Mouse (Mus musculus) cerebral cortex, adult 2 months (tissue): ENCODE results near the gene Scamp2.

Source experiments
- WGBS: fragments of 180-500 bp; shearing (Covaris S2); methylation state at CpG from one replicate; pipeline ENCODE4 v1.1.7; 2018; 5-methylcytosine and 5-hydroxymethylcytosine counted together

Scamp2 gene

DNA sequence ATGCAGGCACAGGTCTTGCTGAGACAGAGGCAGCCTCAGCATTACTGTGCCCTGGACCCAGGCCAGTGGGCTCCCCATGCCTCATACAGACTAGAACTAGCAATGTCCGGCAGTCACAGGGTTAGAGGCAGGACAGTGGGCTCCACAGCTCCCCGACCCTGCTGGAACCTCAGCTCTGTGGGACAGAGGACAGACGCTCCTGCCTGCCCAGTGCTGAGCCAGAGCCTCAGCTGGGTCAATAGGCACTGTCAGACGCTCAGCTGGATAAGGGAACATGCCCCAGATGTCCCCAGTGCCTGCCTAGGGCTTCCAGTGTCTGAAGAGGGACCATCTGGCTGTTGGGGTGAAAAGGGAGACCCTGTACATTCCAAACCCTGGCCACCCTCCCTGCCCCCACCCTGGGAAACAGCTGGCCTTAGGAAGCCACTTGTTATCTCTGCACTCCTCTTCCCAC, 37.2 kb downstream of the Scamp2 start:
- WGBS: 51% methylated on average over 4 of the region's 4 CpGs

DNA sequence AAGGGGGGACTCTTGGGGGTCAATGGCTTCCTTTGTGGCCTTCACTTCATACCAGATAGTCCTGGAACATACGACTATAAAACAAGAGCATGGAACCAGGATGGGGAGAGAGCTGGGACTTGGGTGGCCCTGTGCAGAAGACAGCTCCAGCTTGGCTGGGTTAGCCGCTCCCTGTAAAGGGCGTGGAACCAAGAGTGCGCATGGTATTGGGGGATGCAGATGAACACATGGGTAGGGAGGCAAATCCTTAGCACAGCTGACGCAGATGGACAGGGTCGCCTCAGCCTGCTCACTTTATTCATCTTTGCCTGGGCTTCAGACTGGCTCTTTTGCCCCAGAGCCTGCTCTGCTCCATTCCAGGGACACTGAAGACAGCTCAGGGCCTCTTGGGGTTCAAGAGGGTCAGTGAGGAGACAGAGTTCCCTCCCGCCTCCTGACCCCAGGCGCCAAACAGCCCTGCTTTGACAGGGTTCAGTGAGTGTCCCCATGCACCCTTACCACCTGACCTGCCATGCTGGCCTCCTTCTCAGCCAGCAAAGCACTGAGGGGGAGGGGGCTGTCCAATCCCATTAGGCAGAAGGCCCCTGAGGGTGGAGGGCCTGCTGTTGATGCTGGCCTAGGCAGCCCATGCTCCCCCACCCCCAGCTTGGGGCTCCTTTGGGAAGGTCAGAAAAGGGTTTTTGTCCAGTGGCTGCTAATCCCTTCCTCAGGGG, 38.3 kb downstream of the Scamp2 start:
- WGBS: 75% methylated on average over 8 of the region's 8 CpGs

DNA sequence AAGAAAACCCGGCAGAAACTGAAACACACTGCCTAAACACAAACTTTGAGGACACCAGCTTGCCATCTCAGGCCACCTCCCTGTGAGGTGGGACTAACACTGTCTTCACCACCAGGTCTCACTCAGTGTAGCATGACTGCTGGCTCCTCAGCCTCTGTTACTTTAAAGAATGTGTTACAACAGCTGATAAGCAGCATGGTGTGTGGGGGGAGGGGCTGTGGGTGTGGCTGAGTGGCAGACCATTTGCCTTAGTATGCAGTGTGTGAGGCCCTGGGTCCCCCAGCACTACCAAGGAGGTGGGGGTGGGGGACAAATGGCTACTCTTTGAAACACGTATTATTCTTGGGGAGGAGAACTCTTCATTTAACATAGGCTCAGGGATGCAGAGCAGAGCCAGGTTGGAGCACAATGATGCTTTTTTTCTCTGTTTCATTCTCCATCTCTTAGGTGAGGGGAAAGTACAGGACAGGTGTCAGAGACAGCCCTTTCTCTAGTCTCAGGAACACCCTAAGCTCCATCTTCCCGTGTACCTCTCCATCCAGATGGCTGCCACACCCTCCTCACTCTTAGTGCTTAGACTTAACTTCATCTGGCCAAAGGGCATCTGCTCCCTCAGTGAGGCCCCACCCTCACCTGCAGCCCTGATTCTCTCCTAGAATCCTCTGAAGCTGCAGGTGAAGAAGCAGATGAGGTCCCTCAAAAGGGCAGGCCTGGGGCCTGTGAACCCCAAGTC, 40.0 kb downstream of the Scamp2 start:
- 50% methylated on average over 3 of the region's 3 CpGs for WGBS

DNA sequence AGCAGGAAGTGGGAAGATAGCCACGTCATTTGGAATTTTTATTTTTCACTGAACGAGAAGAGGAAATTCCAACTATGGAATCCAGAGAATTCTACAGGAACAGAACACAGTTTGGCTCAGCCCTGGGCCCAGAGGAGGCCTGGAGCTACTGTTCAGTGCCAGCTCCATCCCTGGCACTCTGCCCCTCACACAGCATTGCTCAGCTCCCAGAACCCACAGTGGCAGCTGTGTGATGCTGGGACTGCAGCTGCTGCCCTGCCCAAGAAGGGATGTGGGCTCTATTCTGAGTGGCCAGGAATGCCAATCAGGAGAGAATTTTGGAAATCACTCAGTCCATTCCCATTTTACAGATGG, 40.6 kb downstream of the Scamp2 start:
- WGBS: 17% methylated on average over 2 of the region's 2 CpGs

GRCm38 (mm10) chr9:57602098-57602497, 41.4 kb downstream of the Scamp2 start:
- 53% methylated on average over 8 of the region's 8 CpGs for WGBS

- 47% methylated on average over 4 of the region's 4 CpGs for WGBS
Observed at GRCm38 (mm10) chr9:57604875-57605274, 44.1 kb downstream of the Scamp2 start.

DNA sequence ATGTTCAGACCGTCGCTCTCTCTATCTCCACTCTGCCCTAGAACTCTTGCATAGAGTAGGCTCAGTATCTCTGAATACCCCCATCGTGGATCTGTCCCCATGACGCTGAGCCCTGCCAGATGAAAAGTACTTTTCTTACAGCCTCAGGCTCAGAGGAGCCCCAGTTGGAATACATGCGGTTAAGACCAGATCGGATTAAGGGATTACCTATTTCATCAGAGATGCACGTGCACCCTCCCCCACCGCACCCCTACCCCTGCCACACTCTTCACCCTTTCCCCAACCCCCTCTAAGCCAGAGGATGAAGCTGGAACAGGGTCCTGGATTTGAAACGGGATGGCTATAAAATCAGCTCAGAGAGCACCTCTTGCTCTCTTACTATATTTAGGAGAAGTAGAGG, 44.8 kb downstream of the Scamp2 start:
- 10% methylated on average over 9 of the region's 9 CpGs for WGBS

- WGBS: 11% methylated on average over 24 of the region's 24 CpGs
Observed at GRCm38 (mm10) chr9:57606139-57606851, 45.6 kb downstream of the Scamp2 start, which contains the start of gene Cplx3. Cplx3 (minus strand) TSS chr9:57606281.

DNA sequence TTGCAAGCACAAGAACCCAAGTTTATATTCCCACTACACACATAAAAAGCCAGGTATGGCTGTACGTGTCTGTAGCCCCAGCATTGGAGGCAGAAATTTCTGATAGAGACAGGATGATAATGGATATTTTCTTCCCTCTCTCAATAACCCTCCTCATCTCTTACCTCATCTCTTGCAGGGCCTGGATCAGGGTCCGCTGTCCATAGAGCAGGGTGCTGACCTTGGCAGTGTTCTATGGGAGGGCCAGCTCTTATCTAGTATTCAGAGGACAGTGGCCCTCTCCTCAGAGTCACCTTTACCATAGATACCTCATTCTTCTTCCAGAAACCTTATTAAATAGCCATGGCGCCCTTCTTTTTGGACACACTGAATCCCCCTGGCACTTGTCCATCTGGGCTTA, 49.1 kb downstream of the Scamp2 start:
- WGBS: 70% methylated on average over 3 of the region's 3 CpGs

- 38% methylated on average over 3 of the region's 3 CpGs for WGBS
Observed at GRCm38 (mm10) chr9:57610359-57610826, 49.6 kb downstream of the Scamp2 start.

DNA sequence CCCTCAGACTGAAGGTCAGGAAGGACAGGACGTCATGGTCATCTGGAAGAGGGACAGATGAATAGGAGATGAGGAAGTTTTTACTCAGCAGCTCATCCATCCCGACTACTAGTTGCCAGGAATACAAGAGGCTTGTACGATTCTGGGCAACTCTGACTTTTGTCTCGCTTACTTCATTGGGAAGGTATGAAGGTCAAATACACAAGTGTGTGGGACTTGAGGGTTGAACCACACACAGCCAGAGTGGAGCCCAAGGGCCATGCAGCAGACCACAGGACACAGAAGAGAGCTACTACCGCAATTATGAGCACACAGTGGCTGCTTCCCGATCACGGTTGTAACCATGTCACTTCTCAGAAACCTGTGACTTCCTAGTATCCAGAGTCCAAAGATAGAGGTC, 51.8 kb downstream of the Scamp2 start:
- WGBS: 88% methylated on average over 7 of the region's 7 CpGs

- WGBS: 72% methylated on average over 7 of the region's 7 CpGs
Observed at GRCm38 (mm10) chr9:57613975-57614374, 53.2 kb downstream of the Scamp2 start.

GRCm38 (mm10) chr9:57614786-57615185, 54.0 kb downstream of the Scamp2 start:
- 91% methylated on average over 4 of the region's 4 CpGs for WGBS

DNA sequence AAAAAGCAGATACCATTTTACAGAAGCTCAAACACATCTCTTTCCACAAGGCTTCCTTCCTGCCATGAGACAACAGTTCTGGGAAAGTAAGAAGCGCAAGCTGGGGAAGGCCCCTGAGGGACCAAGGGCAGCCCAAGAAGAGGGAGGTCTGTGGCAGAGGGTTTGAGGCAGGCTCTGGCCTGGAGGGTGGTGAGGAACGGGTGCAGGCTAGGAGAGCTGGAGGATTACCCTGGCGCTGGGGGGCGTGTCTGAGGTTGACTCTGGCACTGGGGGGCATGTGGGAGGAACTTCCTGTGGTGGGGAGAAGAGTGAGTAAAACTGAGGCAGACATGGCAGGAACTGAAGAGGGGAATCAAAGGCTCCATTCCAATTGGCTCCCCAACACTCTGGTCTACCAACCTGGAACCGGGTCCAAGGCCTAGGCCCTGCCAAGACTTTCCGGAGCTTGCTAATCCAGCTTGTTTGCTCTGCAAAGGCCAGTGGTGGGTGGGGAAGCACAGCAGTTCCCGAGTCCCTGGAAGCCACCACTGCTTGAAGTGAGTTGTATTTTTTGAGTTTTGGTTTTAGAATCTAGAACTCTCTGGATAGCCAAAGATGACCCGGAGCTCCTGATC, 56.9 kb downstream of the Scamp2 start:
- WGBS: 70% methylated on average over 8 of the region's 8 CpGs

DNA sequence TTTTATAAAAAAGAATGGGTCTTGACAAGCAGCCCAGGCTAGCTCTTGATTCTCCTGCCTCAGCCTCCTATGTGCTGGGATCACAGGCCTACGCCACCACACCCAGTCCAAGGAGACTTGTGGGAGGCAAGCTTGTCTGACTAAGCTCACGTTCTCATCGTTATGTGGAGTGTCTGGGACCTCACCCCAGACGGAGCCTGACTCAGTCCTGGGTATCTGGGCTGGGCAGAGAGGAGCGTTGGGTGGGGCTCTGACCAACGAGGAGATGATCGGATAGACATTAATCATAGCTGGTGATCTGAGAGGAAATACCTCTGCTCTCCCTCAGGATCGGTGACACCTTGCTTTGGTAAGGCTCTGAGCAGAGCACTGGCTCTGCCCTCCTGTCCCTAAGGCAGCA, 58.1 kb downstream of the Scamp2 start:
- 77% methylated on average over 8 of the region's 8 CpGs for WGBS

- WGBS: 92% methylated on average over 5 of the region's 5 CpGs
Observed at GRCm38 (mm10) chr9:57620674-57621073, 59.9 kb downstream of the Scamp2 start, which contains the start of gene Lman1l. Lman1l (minus strand) TSS chr9:57620774.

GRCm38 (mm10) chr9:57624295-57624694, 63.6 kb downstream of the Scamp2 start:
- WGBS: 88% methylated on average over 7 of the region's 7 CpGs

DNA sequence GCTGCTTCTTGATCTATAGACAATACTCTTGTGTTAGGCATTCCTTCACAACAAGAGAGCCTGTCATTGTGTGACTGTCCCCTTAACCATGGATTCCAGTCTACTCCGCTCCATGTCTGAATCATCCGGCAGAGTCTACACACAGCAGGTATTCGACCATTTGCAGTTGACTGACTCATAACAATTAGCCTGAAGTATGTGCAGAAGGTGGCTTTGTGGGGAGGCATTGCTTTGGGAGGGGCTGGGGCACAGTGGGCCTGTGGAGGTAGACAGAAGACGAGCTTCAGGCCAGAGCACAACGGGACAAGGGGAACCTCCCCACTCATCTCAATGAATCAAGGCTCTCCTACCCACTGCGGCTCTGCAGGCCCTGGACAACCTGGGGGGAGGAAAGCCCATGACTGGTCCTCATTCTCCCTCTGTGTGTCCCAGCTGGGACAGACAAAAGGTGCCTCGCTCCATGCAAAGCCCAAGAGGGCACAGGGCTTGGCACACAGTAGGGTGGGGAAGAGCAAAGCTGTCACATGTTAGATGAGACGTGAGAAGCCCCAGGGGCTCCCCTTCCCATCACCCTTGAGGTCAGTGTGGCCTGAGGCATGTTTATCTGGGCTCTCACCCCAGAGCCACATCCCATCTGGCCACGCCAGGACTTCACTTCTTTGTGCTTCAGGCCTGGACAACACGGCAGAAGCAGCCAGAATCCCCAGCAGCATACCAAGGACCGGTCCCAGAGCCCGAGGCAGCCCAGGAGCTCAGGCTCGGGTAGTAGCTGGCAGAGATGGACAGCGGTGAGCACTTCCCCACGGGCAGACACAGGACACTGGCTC, 65.1 kb downstream of the Scamp2 start:
- WGBS: 69% methylated on average over 15 of the region's 15 CpGs

DNA sequence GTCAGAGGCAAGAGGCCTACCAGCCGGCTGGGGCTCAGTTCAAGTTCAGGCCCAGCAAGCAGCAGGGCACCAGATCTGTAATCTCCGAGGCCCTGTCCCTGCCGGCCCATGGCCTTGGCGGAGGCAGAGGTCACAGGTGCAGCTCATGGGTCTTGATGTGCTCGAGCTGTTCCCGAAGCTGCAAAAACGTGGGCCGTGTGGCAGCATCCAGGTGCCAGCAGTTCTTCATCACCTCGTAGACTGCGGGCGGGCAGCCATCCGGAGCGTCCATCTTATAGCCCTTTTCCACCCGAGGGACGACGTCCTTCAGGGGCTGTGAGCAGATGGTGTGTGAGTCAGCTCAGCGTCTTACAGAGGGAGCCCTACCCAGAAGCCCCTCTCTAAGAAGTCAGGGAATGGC, 66.4 kb downstream of the Scamp2 start:
- WGBS: 88% methylated on average over 17 of the region's 17 CpGs

GRCm38 (mm10) chr9:57627892-57628291, 67.1 kb downstream of the Scamp2 start:
- WGBS: 94% methylated on average over 11 of the region's 11 CpGs

DNA sequence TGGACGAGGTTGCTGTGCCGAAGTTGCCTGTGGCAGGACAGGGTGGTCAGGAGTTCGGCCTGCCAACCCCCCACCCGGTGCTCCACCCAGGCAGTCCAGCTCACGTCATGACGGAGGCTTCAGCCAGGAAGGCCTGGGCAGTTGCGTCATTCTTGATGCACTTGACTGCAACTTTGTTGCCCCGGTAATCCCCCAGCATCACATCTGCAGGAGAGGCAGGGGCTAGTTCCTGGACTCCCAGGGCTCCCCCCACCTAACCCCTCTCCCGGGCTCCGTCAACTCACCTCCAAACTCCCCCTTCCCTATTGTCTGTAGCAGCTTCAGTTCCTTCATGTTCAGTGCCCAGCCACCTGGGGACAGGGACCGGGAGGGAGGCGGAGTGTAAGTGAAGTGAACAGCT, 68.0 kb downstream of the Scamp2 start:
- 89% methylated on average over 12 of the region's 12 CpGs for WGBS
